Mouse (Mus musculus) forebrain, postnatal 0 days (tissue): ENCODE data around the gene Plek. TPM values are rescaled to one million over a fixed set of nuclear protein-coding genes. Genes with fewer than 3 reads are reported as not detected.
A peak's percentile ranks its signal among the peaks of the same experiment; 100 is the strongest.

ENCODE experiments used
- ATAC-seq: fragments of 200-750 bp; cut with Nextera tagmentation; 2 replicates; pipeline ENCODE4 v1.8.0; 2017; ENCODE audit warnings: mild to moderate bottlenecking, moderate library complexity
- DNase-seq: peaks from one replicate; pipeline ENCODE4 v3.0.0-alpha.2; 2015
- H3K27ac ChIP-seq: fragments of 300-500 bp; sonication (generic); 2 replicates; pipeline ENCODE4 v1.5.1; 2014; ENCODE audit warnings: low read depth, mild to moderate bottlenecking, antibody characterized with exemption, low read length, moderate library complexity, mixed read lengths
- H3K27me3 ChIP-seq: fragments of 300-500 bp; sonication (generic); 2 replicates; pipeline ENCODE4 v1.6.1; 2014; ENCODE audit warnings: mild to moderate bottlenecking, low read length, mixed read lengths; ENCODE audit not compliant: insufficient read depth
- H3K36me3 ChIP-seq: fragments of 300-500 bp; sonication (generic); 2 replicates; pipeline ENCODE4 v1.6.1; 2014; ENCODE audit warnings: mild to moderate bottlenecking, moderate library complexity; ENCODE audit not compliant: insufficient read depth
- H3K4me1 ChIP-seq: fragments of 300-500 bp; sonication (generic); 2 replicates; pipeline ENCODE4 v1.6.1; 2014; ENCODE audit warnings: antibody characterized with exemption; ENCODE audit not compliant: insufficient read depth
- H3K4me2 ChIP-seq: fragments of 300-500 bp; sonication (generic); 2 replicates; pipeline ENCODE4 v1.6.1; 2014; ENCODE audit warnings: low read depth, mild to moderate bottlenecking, moderate library complexity
- H3K4me3 ChIP-seq: fragments of 300-500 bp; sonication (generic); 2 replicates; pipeline ENCODE4 v1.5.1; 2014; ENCODE audit warnings: low read depth, low read length, mixed read lengths
- H3K9ac ChIP-seq: fragments of 300-500 bp; sonication (generic); 2 replicates; pipeline ENCODE4 v1.6.1; 2014; ENCODE audit warnings: mild to moderate bottlenecking
- H3K9me3 ChIP-seq: fragments of 300-500 bp; sonication (generic); 2 replicates; pipeline ENCODE4 v1.6.1; 2016; ENCODE audit warnings: low read length
- CTCF ChIP-seq: sonication (generic); IDR thresholded peaks from 2 replicates; pipeline ENCODE4 v1.5.1; 2016; ENCODE audit warnings: antibody characterized with exemption, control low read depth, low read depth
- WGBS: fragments of 180-500 bp; shearing (Covaris S2); extraction: QIAGEN DNeasy Blood & Tissue Kit; methylation state at CpG from one replicate; pipeline ENCODE4 v1.1.7; 2014; 5-methylcytosine and 5-hydroxymethylcytosine counted together
- polyA plus RNA-seq: library from polyadenylated mRNA; unstranded; fragments of >200 nt; fragmentation: Nextera tagmentation; extraction: Ambion mirVana; gene quantifications from 2 replicates; pipeline ENCODE4 v1.2.1, GENCODE M21; 2015
- total RNA-seq: library from RNA; depleted of rRNA; stranded (reverse); fragments of >200 nt; gene quantifications from 2 replicates; pipeline ENCODE4 v1.2.3, GENCODE M21; 2014

Gene Plek
- total and polyA plus RNA-seq, 2 experiments from 2014 or later: 4.1 to 7.5 TPM

DNA sequence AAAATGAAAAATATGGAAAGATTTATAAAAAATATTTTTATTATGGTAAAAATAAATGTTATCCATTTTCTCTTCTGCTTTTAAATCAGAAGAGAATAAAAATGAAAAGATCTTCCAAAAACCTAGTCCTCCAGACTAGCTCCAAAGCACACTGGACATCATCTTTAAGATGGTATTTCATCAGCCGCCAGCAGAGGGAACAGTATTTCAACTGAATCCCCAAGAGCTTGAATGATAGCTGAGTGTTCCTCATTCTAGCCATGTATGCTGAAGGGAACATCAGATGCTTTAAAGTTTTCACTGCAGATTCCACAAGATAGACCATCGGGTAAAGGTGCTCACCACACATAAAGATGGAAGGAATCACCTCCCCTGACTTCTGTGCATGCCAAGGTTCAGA lies 84.4 kb downstream of the Plek start:
- peak; percentile 67 for TF ChIP-seq CTCF
- Histone ChIP-seq H3K4me3 (no peak overlapping the region), H3K36me3 (no peaks in the 10 kb centered on the region), H3K4me2 (no peak overlapping the region), H3K9me3 (no peaks in the 10 kb centered on the region), H3K9ac (no peak overlapping the region), H3K4me1 (no peaks in the 10 kb centered on the region), H3K27ac (no peak overlapping the region), H3K27me3 (no peaks in the 10 kb centered on the region)
- ATAC-seq (peak; percentile 79; the same call in 1 of the 2 replicates), DNase-seq (peak; percentile 51)
- 41% methylated on average over 2 of the region's 2 CpGs for WGBS

DNA sequence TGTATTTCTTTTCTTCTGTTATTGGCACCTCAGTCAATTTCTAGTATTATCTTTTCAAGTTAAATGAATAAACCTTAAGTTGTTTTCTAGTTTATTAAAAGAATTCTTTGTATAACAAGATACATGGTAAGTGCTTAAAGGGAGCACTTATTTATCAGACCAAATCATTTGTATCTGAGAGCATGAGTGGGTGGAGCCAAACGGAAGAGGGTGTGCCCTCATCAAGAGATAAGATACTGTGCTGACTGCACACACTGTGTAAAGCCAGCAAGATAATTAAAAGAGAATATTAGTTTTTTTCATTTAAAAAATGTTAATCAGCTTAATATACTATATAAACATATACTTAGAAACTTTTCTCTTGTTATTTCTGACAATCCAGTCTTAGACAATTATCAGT lies 93.7 kb downstream of the Plek start:
- no peaks in the 10 kb centered on the region for H3K4me1 ChIP-seq
- H3K9me3 ChIP-seq: no peaks in the 10 kb centered on the region
- H3K4me2 ChIP-seq: no peak overlapping the region
- H3K4me3 ChIP-seq: no peak overlapping the region
- no peak for DNase-seq
- no peak for TF ChIP-seq CTCF
- H3K27me3 ChIP-seq: no peaks in the 10 kb centered on the region
- no peaks in the 10 kb centered on the region for H3K36me3 ChIP-seq
- no peak overlapping the region for H3K27ac ChIP-seq
- WGBS: 95% methylated on average over 1 of the region's 1 CpGs
- H3K9ac ChIP-seq: no peak overlapping the region
- ATAC-seq: no peak

DNA sequence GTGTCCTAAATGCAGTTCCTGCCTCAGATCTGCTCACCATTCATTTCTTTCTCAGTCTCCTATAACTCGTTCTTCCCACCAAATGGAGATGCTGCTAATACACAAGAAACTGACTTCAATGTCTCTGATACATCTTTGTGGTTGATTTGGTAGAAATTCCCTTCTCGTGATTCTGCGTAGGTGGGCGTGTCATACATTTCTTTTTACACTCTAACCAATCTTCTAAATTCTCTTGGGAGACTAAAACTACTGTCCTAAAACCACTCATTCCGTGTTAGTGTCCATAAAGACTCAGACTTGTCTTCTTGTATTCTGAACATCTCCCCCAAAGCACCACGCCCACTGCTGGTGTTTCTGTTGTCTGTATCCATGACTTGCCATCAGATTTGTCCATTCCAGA lies 95.2 kb downstream of the Plek start:
- ATAC-seq (no peak), DNase-seq (no peak)
- Histone ChIP-seq H3K27ac (no peak overlapping the region), H3K4me3 (no peak overlapping the region), H3K36me3 (no peaks in the 10 kb centered on the region), H3K4me1 (no peaks in the 10 kb centered on the region), H3K9me3 (no peaks in the 10 kb centered on the region), H3K4me2 (no peak overlapping the region), H3K9ac (no peak overlapping the region), H3K27me3 (no peaks in the 10 kb centered on the region)
- no peak for TF ChIP-seq CTCF
- 95% methylated on average over 6 of the region's 6 CpGs for WGBS

DNA sequence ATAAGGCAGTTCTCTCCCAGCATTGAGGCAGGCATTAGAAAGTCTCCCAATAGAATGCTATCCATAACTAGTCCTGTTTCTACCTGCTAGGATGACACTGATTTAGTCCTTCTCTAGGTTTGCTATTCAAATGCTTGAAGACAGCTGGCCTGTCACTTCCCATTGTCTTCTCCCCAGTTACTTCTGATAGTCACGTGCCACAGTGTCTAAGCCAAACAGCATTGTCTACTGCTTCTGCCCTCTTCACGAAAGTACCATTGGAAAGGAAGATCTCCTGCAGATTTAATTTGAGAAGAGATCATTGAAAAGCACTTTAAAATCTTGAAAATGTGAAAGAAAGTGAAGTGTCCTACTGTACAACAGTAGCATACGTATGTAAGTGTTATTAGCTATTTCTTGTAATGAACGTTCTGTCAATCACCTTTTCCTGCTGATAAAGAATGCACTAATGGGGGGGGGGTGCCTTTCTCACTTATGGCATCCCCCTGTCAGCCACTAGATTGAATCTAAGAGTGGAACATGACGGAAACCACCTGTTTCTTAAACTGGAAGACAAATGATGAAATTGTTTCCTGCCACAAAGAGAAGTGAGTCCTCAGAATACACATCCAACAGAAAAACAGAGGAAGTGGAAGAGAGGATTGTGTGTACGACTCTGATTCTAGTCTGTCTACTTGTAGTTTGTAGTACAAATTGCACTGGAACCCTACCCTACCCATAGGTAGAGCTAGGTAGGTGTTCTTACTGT lies 95.9 kb downstream of the Plek start:
- Histone ChIP-seq H3K27me3 (no peaks in the 10 kb centered on the region), H3K4me3 (no peak overlapping the region), H3K27ac (no peak overlapping the region), H3K9me3 (no peaks in the 10 kb centered on the region), H3K9ac (no peak overlapping the region), H3K4me1 (0 out of 2 replicates have a peak, but pooled peaks cover 3% of the 10 kb centered on the region), H3K4me2 (no peak overlapping the region), H3K36me3 (no peaks in the 10 kb centered on the region)
- ATAC-seq (no peak), DNase-seq (no peak)
- 92% methylated on average over 6 of the region's 6 CpGs for WGBS
- TF ChIP-seq CTCF: no peak

DNA sequence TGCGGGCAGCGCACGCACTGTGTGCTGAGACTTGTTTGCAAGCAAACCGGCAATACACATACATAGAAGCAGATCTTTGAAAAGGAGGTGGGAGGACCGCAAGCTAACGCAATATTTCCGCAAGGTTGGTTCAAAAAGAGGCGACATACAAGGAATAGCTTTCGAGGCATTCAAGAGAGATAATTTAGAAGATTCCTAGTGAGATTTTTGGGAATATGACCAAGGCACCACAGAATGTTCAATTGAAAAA lies 100.5 kb downstream of the Plek start:
- 4% methylated on average over 9 of the region's 9 CpGs for WGBS
- Histone ChIP-seq H3K27me3 (no peaks in the 10 kb centered on the region), H3K4me3 (peak overlapping the region; percentile 73), H3K9me3 (no peaks in the 10 kb centered on the region), H3K4me2 (peak overlapping the region; percentile 88), H3K27ac (no peak overlapping the region), H3K4me1 (0 out of 2 replicates have a peak, but pooled peaks cover 3% of the 10 kb centered on the region), H3K36me3 (no peaks in the 10 kb centered on the region), H3K9ac (peak overlapping the region; percentile 51)
- TF ChIP-seq CTCF: no peak
- ATAC-seq (0 out of 2 replicates have a peak, but pooled peaks have one; percentile 3), DNase-seq (peak; percentile 4)

DNA sequence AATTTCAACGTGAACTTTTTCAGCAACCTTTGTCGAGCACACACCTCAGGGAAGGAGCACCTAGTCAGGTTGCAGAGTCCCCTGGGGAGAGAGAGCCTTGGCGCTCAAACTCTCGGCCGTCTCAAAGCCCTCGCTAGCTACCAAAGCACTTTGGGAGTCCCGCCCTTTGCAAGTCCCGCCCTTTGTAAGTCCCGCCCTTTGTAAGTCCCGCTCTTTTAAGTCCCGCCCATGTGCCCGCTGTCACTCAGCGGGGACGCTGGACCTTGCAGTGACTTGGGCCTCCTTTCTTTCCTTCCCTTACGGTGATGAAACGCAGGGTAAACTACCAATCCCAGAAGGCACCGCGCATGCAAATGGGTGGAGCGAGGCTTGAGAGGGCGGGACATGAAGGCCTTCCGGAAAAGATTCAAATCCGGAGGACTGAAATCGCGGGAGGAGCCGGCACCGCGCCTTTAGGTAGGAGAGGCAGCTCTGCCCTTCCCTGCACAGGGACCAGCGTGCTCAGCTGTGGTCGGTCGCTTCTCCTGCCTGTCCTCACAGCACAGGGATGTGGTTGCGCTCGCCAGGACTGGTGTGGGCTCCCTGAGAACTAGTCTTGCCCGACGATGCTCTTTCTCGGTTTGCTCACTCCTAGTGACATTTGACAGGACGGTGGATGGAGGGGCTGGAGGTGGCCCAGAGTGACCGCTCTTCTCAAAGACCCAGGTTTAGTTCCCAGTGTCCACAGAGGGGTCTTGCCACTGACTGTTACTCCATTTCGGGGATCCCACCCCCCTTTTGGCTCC lies 101.0 kb downstream of the Plek start, which contains the start of gene Fbxo48:
Gene Fbxo48, plus strand, starts transcription at position 400 of the 785 bp plus-strand sequence.
- Histone ChIP-seq H3K9ac (peak within 1 kb of the TSS; percentile 51), H3K9me3 (no peaks in the 10 kb centered on the region), H3K4me3 (peak within 1 kb of the TSS; percentile 73), H3K36me3 (no peaks in the 10 kb centered on the region), H3K27me3 (no peaks in the 10 kb centered on the region), H3K4me2 (peak within 1 kb of the TSS; percentile 88), H3K27ac (no peak within 1 kb of the TSS), H3K4me1 (0 out of 2 replicates have a peak, but pooled peaks cover 3% of the 10 kb centered on the region)
- WGBS: 1% methylated on average over 38 of the region's 38 CpGs
- TF ChIP-seq CTCF: no peak
- peak; percentile 100 for ATAC-seq
- DNase-seq: peak; percentile 97
